Mouse (Mus musculus): ENCODE data around the gene Greb1. TPM values are rescaled to one million over a fixed set of nuclear protein-coding genes. Genes with fewer than 3 reads are reported as not detected.
A peak's percentile ranks its signal among the peaks of the same experiment; 100 is the strongest.

Greb1 gene
- polyA plus RNA-seq, 1 experiment from 2014 or later, result 5.5 TPM

DNA sequence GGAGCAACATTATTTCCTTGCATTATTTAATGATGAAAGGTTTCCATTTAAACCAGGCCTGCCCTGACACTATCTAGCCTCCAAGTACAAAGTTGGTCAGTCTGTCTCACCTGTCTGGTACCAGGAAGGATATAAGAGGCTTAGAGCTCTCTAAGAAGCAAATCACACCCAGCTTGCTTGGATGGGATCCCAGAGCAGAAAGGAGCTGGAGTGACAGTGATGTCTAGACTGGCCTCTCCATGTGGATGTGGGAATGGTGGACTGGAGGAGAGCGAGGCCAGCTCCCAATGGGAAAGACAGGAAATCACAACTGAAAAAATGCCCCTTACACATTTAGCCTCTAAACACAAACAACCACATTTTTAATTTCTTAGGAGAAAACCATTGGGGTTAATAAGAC is 23.0 kb upstream of the Greb1 start:
- 92% methylated on average over 1 of the region's 1 CpGs for WGBS
- peaks cover 87% of the 10 kb centered on the region for H3K36me3 ChIP-seq

DNA sequence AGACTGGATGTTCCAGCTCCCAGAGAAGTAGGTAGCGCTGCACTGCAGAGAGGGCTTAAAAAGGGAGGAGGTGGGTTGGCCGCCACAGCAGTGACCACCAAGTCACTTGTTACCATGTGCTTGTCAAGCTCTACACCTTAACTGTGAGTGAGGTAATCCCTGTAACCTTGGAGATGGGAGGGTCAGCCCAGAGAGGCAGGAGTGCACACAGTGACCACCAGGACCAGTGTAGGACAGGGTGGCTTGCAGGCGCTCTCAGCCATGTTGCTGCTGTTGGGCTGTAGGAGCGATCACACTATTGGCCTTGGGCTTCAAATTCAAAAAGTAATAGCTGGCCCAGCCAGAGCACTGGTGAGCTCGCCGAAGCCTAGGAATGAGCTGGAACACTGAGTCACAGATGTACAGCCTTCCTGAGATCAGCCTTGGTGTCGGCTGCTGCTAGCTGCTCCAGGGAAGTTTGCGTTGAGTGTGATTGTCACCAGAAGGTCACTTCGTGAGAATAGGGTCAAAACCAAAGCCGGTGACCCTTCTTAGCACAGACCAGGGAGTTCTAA is 21.6 kb upstream of the Greb1 start:
- WGBS, result 91% methylated on average over 10 of the region's 10 CpGs

More for the DNA sequence above, 23.0 kb upstream of the Greb1 start:
- Histone ChIP-seq H3K4me3 (no peak overlapping the region), H3K4me1 (no peaks in the 10 kb centered on the region), H3K9me3 (no peaks in the 10 kb centered on the region), H3K27me3 (ENCODE audit: insufficient read depth, poor library complexity, severe bottlenecking) (no peaks in the 10 kb centered on the region), H3K27ac (no peak overlapping the region)
- no peak for DNase-seq (ENCODE audit: low spot score)

DNA sequence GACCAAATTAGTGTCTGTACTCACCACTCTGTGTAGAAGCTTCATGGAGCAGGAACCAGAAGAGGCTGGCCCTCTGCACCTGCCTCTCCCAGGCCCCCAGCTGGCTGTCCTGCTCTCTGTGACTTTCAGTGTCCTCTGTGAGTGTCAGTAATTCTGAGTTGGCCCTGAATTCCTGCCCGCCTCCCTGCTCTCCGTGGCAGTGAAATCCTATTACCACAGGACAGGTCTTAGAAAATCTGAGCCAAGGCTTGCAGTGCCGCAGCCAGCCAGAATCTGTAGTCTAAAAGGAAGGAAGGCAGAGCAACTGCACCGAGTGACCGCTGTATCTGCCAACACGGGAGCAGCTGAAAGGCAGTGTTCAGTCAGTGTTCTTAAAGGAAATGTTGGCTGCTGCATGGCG is 20.1 kb upstream of the Greb1 start:
- WGBS, result 82% methylated on average over 7 of the region's 7 CpGs
- H3K9me3 ChIP-seq, result no peaks in the 10 kb centered on the region
- H3K4me3 ChIP-seq, result no peak overlapping the region
- no peaks in the 10 kb centered on the region for H3K4me1 ChIP-seq
- peaks cover 90% of the 10 kb centered on the region for H3K36me3 ChIP-seq
- DNase-seq (ENCODE audit: low spot score), result no peak
- H3K27ac ChIP-seq, result no peak overlapping the region
- H3K27me3 ChIP-seq (ENCODE audit: insufficient read depth, poor library complexity, severe bottlenecking), result no peaks in the 10 kb centered on the region

More for the DNA sequence above, 21.6 kb upstream of the Greb1 start:
- Histone ChIP-seq H3K36me3 (peaks cover 93% of the 10 kb centered on the region), H3K4me3 (no peak overlapping the region), H3K27ac (no peak overlapping the region), H3K9me3 (no peaks in the 10 kb centered on the region), H3K27me3 (ENCODE audit: insufficient read depth, poor library complexity, severe bottlenecking) (no peaks in the 10 kb centered on the region), H3K4me1 (no peaks in the 10 kb centered on the region)
- no peak for DNase-seq (ENCODE audit: low spot score)

DNA sequence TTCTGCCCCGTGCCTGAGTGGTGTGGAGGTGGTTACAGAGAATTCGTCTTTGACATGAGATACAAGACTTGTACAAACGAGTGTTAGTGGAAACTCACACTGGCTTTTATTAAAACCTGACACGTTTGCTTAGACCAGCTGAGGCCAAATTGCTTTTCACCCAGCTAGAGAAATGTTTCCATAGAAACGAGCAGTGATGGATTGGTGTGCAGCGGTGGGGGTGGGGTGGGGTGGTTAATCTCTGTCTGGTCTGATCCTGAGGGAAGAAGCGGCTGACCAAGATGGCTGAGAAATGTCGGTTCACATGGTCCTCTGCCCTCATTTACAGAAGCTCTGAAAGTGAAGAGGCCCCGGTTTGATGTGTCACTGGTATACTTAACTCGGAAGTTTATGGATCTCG is 17.8 kb upstream of the Greb1 start:
- Histone ChIP-seq H3K4me1 (no peaks in the 10 kb centered on the region), H3K27ac (no peak overlapping the region), H3K9me3 (no peaks in the 10 kb centered on the region), H3K36me3 (peaks cover 88% of the 10 kb centered on the region), H3K27me3 (ENCODE audit: insufficient read depth, poor library complexity, severe bottlenecking) (no peaks in the 10 kb centered on the region), H3K4me3 (no peak overlapping the region)
- WGBS, result 69% methylated on average over 11 of the region's 11 CpGs
- no peak for DNase-seq (ENCODE audit: low spot score)

DNA sequence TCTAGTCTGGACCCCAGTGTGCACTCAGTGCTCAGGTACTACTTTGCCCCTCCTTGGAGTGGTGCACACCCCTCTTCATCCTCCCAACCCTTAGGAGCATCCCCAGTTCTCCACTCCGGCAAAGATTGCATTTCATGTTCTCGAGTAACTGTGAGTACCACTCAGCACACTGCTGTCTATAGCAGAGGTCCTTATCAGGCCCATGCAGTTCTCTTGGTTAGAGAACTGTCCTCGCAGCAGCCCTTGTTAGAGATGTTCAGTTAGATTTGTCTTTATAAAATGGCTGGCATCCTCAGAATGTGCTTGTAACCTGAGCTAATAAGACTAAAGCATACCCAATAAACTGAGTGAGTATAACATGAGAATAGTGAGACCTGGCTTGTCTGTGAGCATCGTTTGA is 16.5 kb upstream of the Greb1 start:
- 84% methylated on average over 4 of the region's 4 CpGs for WGBS
- H3K27ac ChIP-seq, result no peak overlapping the region
- no peaks in the 10 kb centered on the region for H3K27me3 ChIP-seq (ENCODE audit: insufficient read depth, poor library complexity, severe bottlenecking)
- DNase-seq (ENCODE audit: low spot score), result no peak
- peaks cover 74% of the 10 kb centered on the region for H3K36me3 ChIP-seq
- no peak overlapping the region for H3K4me3 ChIP-seq
- H3K4me1 ChIP-seq, result peaks cover 10% of the 10 kb centered on the region
- no peaks in the 10 kb centered on the region for H3K9me3 ChIP-seq

DNA sequence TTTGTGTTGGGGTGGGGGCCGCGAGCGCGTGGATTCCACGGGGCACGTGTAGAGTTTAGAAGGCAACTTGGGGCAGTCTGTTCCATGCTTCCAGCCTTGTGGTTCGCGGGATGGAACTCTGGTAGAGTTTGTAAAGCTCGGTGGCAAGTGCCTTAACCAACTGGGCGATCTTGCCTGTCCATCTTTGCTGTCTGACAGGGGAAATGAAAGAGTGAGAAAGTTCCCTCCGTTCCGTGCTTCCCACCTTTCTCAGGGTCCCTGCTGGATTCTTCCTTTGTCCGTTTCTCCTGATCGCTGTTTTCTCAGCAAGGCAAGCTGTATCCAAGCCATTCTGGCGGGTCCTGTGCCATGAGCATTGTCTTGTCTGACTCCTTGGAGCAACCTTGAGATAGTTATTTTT is 10.8 kb upstream of the Greb1 start:
- no peaks in the 10 kb centered on the region for H3K9me3 ChIP-seq
- peaks cover 36% of the 10 kb centered on the region for H3K27me3 ChIP-seq (ENCODE audit: insufficient read depth, poor library complexity, severe bottlenecking)
- H3K4me1 ChIP-seq, result peaks cover 19% of the 10 kb centered on the region
- 6% methylated on average over 15 of the region's 15 CpGs for WGBS
- H3K36me3 ChIP-seq, result peaks cover 21% of the 10 kb centered on the region
- H3K4me3 ChIP-seq, result peak overlapping the region; percentile 94
- DNase-seq (ENCODE audit: low spot score), result no peak
- H3K27ac ChIP-seq, result peak overlapping the region; percentile 99

DNA sequence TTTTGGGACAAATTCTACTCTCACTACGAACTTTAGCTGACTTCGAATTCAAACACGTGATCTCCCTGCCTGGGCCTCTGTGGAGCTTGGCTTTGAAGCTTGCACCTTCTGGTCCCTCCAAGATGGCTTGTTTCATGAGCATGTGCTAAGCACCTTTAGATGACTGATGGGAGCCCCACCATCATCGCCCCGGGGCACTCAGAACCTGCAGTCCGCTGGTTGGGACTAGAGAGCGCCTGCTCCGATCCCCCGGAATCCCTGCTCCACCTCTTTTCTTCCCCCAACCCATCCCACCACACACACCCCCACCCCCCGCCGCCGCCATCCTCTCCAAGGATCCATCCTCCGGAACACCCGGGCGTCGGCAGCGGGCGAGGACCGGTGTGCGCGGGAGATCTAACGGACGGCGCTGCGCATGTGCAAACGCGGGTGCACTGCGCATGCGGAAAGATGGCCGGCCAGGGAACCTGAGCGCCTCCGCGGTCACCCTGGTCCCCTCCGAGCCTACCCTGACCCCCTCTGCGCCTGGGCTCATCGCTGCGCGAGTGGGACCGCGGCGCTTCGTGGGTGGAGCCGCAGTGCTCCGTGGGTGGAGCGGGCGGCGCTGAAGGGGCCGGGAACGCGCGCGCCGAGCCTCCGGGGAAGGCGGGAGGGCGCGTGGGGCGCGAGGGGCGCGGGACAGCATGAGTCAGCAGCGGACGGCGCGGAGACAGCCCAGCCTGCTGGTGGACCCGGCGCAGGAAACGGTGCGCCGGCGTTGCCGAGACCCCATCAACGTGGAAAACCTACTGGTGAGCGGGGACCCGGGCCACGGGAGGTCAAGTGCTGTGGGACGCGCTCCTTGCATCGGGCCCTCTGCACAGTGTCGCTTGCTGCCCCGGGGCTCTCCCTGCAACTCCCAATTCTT is 10.1 kb upstream of the Greb1 start, which contains the start of gene E2f6:
Gene E2f6, plus strand, starts transcription at position 439 of the 907 bp plus-strand sequence.
- Histone ChIP-seq H3K27me3 (ENCODE audit: insufficient read depth, poor library complexity, severe bottlenecking) (peaks cover 43% of the 10 kb centered on the region), H3K27ac (peak within 1 kb of the TSS; percentile 99), H3K36me3 (peaks cover 19% of the 10 kb centered on the region), H3K4me3 (peak within 1 kb of the TSS; percentile 94), H3K4me1 (peaks cover 19% of the 10 kb centered on the region), H3K9me3 (no peaks in the 10 kb centered on the region)
- WGBS, result 5% methylated on average over 81 of the region's 81 CpGs
- peak; percentile 89 for DNase-seq (ENCODE audit: low spot score)

DNA sequence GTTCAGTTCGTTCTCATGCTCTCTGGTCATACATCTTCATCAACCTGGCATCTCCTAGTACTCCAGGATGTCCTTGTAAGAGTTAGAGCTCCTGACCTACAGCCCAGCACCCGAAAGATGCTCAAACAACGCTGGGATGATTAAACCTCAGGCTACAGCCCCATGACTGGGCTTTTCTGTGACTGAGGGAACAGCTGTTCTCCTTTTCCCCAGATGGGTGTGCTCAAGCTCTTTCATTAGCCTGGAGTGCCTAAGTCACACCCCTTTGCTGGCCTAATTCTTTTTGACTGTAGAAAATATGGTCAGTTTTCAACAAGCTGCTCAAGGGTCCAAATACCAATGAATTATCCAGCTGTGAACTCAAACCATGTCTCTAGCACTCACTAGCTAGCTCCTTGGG is 7.4 kb upstream of the Greb1 start:
- Histone ChIP-seq H3K4me1 (peaks cover 18% of the 10 kb centered on the region), H3K4me3 (no peak overlapping the region), H3K27ac (no peak overlapping the region), H3K9me3 (no peaks in the 10 kb centered on the region), H3K36me3 (no peaks in the 10 kb centered on the region), H3K27me3 (ENCODE audit: insufficient read depth, poor library complexity, severe bottlenecking) (peaks cover 44% of the 10 kb centered on the region)
- WGBS, result 39% methylated on average over 3 of the region's 3 CpGs
- no peak for DNase-seq (ENCODE audit: low spot score)

DNA sequence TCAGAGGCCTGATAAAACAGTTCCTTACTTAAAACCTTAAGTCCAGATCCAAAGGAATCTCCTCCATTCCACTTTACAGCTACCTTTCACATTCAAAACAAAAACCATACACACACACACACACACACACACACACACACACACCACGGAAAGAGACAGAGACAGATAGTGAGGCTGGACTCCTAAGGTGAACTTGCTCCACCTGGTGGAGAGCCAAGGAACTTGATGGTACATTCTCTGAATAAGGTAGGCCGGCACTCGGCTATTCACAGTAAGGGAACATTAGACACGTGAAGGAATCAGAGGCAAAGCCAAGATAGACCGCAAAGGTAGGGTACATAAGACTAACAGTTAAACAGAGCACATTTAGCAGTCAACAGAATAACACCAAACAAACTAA is 4.8 kb upstream of the Greb1 start:
- H3K4me1 ChIP-seq, result peaks cover 11% of the 10 kb centered on the region
- H3K36me3 ChIP-seq, result no peaks in the 10 kb centered on the region
- DNase-seq (ENCODE audit: low spot score), result peak; percentile 88
- no peaks in the 10 kb centered on the region for H3K9me3 ChIP-seq
- peaks cover 48% of the 10 kb centered on the region for H3K27me3 ChIP-seq (ENCODE audit: insufficient read depth, poor library complexity, severe bottlenecking)
- 2% methylated on average over 5 of the region's 5 CpGs for WGBS
- H3K27ac ChIP-seq, result no peak overlapping the region
- H3K4me3 ChIP-seq, result no peak overlapping the region

DNA sequence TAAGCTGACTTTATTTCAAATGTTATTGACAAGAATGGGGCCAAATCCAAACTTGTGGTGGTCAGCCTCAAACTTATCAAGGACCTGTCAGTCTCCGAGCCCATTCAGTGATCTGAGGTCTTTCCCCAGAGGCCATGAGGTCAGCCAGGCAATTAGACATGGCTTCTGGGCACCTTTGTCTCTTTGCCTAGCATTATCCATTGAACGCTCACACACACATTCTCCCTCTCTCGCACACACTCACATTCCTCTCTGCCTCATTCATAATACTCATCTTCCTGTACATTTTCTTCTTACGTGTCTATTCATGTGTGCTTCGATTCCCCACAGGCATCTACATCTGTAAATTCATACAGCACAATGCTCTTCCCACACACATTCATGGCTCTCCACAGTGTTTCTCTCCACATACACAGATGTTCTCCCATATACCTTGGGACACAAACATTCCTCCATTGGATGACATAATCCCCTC is 3.3 kb upstream of the Greb1 start:
- no peak for DNase-seq (ENCODE audit: low spot score)
- peaks cover 24% of the 10 kb centered on the region for H3K4me1 ChIP-seq
- H3K9me3 ChIP-seq, result no peaks in the 10 kb centered on the region
- WGBS, result 58% methylated on average over 5 of the region's 5 CpGs
- no peak overlapping the region for H3K4me3 ChIP-seq
- peaks cover 33% of the 10 kb centered on the region for H3K27me3 ChIP-seq (ENCODE audit: insufficient read depth, poor library complexity, severe bottlenecking)
- no peak overlapping the region for H3K27ac ChIP-seq
- H3K36me3 ChIP-seq, result no peaks in the 10 kb centered on the region

DNA sequence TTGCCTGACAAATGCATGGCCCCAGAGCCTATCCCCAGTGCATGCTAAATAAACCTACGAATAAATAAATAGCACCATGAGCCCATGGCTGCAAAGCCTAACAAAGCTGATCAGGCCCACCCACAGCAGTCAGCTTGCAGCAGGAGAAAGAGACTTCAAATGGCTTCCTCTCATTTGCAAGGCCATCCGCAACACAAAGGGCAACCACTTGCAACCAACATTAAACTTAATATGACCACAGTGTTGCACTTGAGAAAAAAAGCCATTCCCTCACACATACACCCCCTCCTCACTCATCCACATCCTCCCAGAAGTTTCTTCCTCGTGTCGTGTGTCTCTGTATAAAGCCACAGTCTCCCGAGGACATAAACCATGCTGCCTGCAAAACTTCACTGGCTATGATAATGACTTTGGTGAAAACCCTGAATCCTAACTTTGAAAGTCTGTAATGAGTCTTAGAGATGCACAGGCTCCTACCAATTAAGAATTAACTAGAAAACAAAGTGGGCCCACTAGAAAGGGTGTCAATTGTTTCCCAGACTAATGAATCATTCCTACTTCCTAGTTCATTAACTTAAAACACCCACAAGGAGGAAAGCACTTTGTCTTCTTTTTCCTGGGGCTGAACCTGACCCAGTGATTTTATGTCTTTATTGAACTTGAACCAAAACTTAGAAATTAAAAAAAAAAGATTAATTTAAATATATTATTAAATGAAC is 2.7 kb upstream of the Greb1 start:
- WGBS, result 38% methylated on average over 5 of the region's 5 CpGs
- H3K36me3 ChIP-seq, result no peaks in the 10 kb centered on the region
- peaks cover 27% of the 10 kb centered on the region for H3K27me3 ChIP-seq (ENCODE audit: insufficient read depth, poor library complexity, severe bottlenecking)
- H3K27ac ChIP-seq, result no peak overlapping the region
- H3K4me3 ChIP-seq, result no peak overlapping the region
- H3K9me3 ChIP-seq, result no peaks in the 10 kb centered on the region
- peaks cover 27% of the 10 kb centered on the region for H3K4me1 ChIP-seq
- DNase-seq (ENCODE audit: low spot score), result no peak

DNA sequence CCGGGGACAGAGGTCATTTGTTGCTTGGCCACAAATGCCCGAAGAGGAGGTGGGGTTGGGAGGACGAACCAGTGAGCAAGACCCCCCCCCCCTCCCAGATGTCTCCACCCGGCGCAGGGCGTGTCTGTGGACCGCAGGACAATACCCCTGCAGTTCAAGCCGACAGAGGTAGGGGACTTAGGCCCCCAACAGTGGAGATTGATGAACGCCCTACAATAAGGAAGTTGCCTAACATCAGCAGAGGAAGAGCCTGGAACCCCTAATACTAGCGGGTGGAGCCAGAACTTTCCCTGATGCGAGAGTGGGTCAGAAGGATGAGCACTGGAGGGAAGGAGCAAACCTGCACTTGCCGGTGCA is 251 bp upstream of the Greb1 start:
- WGBS, result 1% methylated on average over 12 of the region's 12 CpGs
- no peak for DNase-seq (ENCODE audit: low spot score)
- peak overlapping the region; percentile 89 for H3K27ac ChIP-seq
- H3K9me3 ChIP-seq, result no peaks in the 10 kb centered on the region
- peak overlapping the region; percentile 86 for H3K4me3 ChIP-seq
- peaks cover 27% of the 10 kb centered on the region for H3K4me1 ChIP-seq
- peaks cover 6% of the 10 kb centered on the region for H3K27me3 ChIP-seq (ENCODE audit: insufficient read depth, poor library complexity, severe bottlenecking)
- H3K36me3 ChIP-seq, result no peaks in the 10 kb centered on the region

DNA sequence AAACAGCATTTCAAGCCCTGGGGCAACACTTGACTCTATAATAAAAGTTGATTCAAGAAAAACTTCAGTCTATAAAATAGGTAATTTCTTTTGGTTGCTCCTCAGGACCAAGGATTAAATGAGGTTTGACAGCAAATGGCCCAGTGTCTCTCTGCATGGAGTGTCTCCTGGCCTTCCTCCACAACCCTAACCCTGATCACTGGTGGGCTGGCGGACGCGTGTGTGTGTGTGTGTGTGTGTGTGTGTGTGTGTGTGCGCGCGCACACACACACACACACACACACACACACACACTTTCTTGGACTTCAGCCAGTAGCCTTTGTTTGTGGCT is 793 bp downstream of the Greb1 start:
- peaks cover 27% of the 10 kb centered on the region for H3K4me1 ChIP-seq
- peak overlapping the region; percentile 89 for H3K27ac ChIP-seq
- 12% methylated on average over 3 of the region's 6 CpGs for WGBS

More for the DNA sequence above, 793 bp downstream of the Greb1 start:
- Histone ChIP-seq H3K9me3 (no peaks in the 10 kb centered on the region), H3K27me3 (ENCODE audit: insufficient read depth, poor library complexity, severe bottlenecking) (0 out of 2 replicates have a peak, but pooled peaks cover 3% of the 10 kb centered on the region), H3K36me3 (no peaks in the 10 kb centered on the region), H3K4me3 (peak overlapping the region; percentile 86)
- DNase-seq (ENCODE audit: low spot score), result no peak

All from heart, embryonic 10.5 days (tissue).